Mouse (Mus musculus) embryo, embryonic 11 days (tissue): ENCODE measurements around the gene Ahsg.

Experiments used
- DNase-seq: peaks from one replicate; pipeline ENCODE4 v3.0.0-alpha.2; 2015

Ahsg gene

GRCm38 (mm10) chr16:22890683-22891510 lies at the start of gene Ahsg:
Gene Ahsg (plus strand): TSS chr16:22891277.
- DNase-seq, result no peak

GRCm38 (mm10) chr16:22842871-22843270 lies 48.2 kb upstream of the Ahsg start:
- DNase-seq, result no peak

- DNase-seq, result peak; percentile 90
Measured at GRCm38 (mm10) chr16:22844061-22844801, 46.8 kb upstream of the Ahsg start.

GRCm38 (mm10) chr16:22844834-22845233 lies 46.2 kb upstream of the Ahsg start:
- peak; percentile 1 for DNase-seq

GRCm38 (mm10) chr16:22845481-22845880 lies 45.6 kb upstream of the Ahsg start:
- DNase-seq, result no peak

- DNase-seq, result no peak
Measured at GRCm38 (mm10) chr16:22847686-22848085, 43.4 kb upstream of the Ahsg start.

- no peak for DNase-seq
Measured at GRCm38 (mm10) chr16:22848331-22848730, 42.7 kb upstream of the Ahsg start.

GRCm38 (mm10) chr16:22852709-22853108 lies 38.4 kb upstream of the Ahsg start:
- no peak for DNase-seq

GRCm38 (mm10) chr16:22856773-22857172 lies 34.3 kb upstream of the Ahsg start:
- DNase-seq, result no peak

GRCm38 (mm10) chr16:22857431-22858113 lies 33.5 kb upstream of the Ahsg start, which contains the start of the genes Tbccd1 and Dnajb11:
Gene Tbccd1 (minus strand): TSS chr16:22857669.
Gene Dnajb11 (plus strand): TSS chr16:22857845.
- peak; percentile 99 for DNase-seq

GRCm38 (mm10) chr16:22872397-22872796 lies 18.7 kb upstream of the Ahsg start:
- DNase-seq, result no peak

GRCm38 (mm10) chr16:22873369-22873768 lies 17.7 kb upstream of the Ahsg start:
- DNase-seq, result no peak

- peak; percentile 50 for DNase-seq
Measured at GRCm38 (mm10) chr16:22876218-22877043, 14.6 kb upstream of the Ahsg start.

GRCm38 (mm10) chr16:22877660-22878390 lies 13.3 kb upstream of the Ahsg start:
- no peak for DNase-seq

- no peak for DNase-seq
Measured at GRCm38 (mm10) chr16:22878716-22879115, 12.4 kb upstream of the Ahsg start.

GRCm38 (mm10) chr16:22879945-22880595 lies 11.0 kb upstream of the Ahsg start:
- DNase-seq, result no peak

GRCm38 (mm10) chr16:22880900-22881299 lies 10.2 kb upstream of the Ahsg start:
- DNase-seq, result peak; percentile 68

GRCm38 (mm10) chr16:22881487-22881886 lies 9.6 kb upstream of the Ahsg start:
- no peak for DNase-seq

- no peak for DNase-seq
Measured at GRCm38 (mm10) chr16:22883441-22883840, 7.6 kb upstream of the Ahsg start.

GRCm38 (mm10) chr16:22885356-22885755 lies 5.7 kb upstream of the Ahsg start:
- DNase-seq, result no peak

- DNase-seq, result no peak
Measured at GRCm38 (mm10) chr16:22886726-22887125, 4.4 kb upstream of the Ahsg start.
